Mouse (Mus musculus): Measurements from ENCODE around the gene Dpep1.

The Dpep1 gene

GRCm38 (mm10) chr8:123248596-123248995 lies 62.6 kb downstream of the Dpep1 start:
- no peak for DNase-seq (ENCODE audit: low spot score)

- DNase-seq (ENCODE audit: low spot score): no peak
Observed at GRCm38 (mm10) chr8:123250940-123251339, 64.9 kb downstream of the Dpep1 start.
